Mouse (Mus musculus) heart, postnatal 0 days (tissue): ENCODE measurements around the gene Cdc14b.

Source experiments
- CTCF ChIP-seq: IDR thresholded peaks from 2 replicates; pipeline ENCODE4 v1.5.1; 2016; ENCODE audit warnings: antibody characterized with exemption, control low read depth, low read depth
- EP300 ChIP-seq: IDR thresholded peaks from 2 replicates; pipeline ENCODE4 v1.6.1; 2016; ENCODE audit warnings: antibody characterized with exemption, low read depth

- TF ChIP-seq CTCF (no peak), EP300 (no peak)
Measured at GRCm38 (mm10) chr13:64299069-64299468, 24.0 kb upstream of the Cdc14b start.
